Mouse (Mus musculus): ENCODE measurements around the gene Atpif1.

DNA sequence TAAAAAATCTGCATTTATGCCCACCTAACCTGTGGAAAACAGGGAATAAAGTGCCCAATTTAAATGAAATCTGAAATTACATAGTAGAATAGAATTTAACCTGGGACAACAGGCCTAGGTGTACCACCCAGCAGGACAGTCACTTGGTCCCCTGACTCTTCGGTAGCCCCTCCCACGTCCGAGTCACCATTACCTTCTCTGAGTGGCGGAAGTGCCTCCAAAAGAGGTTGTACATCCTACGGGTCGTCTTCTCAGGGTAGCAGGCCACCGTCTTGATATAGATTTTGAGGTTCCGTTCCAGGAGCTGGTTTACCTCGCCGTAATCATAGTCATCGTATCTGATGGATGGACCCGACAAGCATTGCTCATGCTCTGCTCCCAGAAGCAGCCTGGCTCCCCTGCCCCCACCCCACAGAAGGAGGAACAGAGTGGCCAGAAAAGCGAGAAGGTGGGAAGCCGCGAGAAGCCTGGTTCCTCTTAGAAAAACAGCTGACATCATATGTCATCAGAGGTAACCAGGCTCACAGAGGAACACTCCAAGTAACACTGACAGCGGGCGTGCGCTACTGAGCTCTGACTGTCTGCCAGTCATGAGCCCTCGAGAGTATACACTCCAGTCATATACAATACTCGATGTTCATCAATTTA is 39.1 kb downstream of the Atpif1 start:
- TF ChIP-seq POLR2A (IDR thresholded peaks at IDR 0.05; ENCODE audit: insufficient read depth, low read depth, low read length) = no peak
- TF ChIP-seq CTCF (IDR thresholded peaks at IDR 0.05; ENCODE audit: insufficient read depth, low read depth, low read length) = no peak
